Mouse (Mus musculus) ES-Bruce4 (cell line): ENCODE results near the gene Cipc.

Experiments used
- CTCF ChIP-seq: IDR thresholded peaks from one replicate; pipeline ENCODE4 v1.8.1; 2011; ENCODE audit warnings: low read depth, low read length
- EP300 ChIP-seq: IDR thresholded peaks from 2 replicates; pipeline ENCODE4 v1.6.1; 2011; ENCODE audit warnings: low read depth, low read length; ENCODE audit not compliant: insufficient read depth
- POLR2A ChIP-seq: IDR thresholded peaks from one replicate; pipeline ENCODE4 v1.8.1; 2011; ENCODE audit warnings: low read length; ENCODE audit not compliant: insufficient read depth

DNA sequence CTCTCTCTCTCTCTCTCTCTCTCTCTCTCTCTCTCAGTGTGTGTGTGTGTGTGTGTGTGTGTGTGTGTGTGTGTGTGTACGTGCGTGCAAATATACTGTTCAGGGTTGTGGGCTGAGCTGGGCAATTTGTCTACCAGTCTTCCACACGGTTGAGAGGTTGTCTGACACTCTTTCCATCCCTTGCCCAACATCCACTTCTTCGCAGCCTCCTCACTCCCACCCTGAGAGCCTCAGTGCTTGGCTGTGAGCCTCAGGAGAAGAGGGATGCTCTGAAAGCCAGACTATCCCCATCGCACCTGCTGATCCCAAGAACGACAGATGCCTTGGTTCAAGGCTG, 54.0 kb downstream of the Cipc start:
- TF ChIP-seq CTCF (no peak), EP300 (no peak), POLR2A (no peak)
